Mouse (Mus musculus) hematopoietic multipotent progenitor cell, adult 10-12 weeks (in vitro differentiated cells): ENCODE measurements around the gene Snx3. TPM values are rescaled to one million over a fixed set of nuclear protein-coding genes. Genes with fewer than 3 reads are reported as not detected.

Experiments used
- polyA plus RNA-seq: library from polyadenylated mRNA; stranded (reverse); fragments of >175 nt; gene quantifications from 2 replicates; pipeline ENCODE4 v1.2.3, GENCODE M21; 2012; ENCODE audit warnings: low replicate concordance

Snx3 gene
- 92.6 and 173 TPM in 2 replicates for polyA plus RNA-seq

DNA sequence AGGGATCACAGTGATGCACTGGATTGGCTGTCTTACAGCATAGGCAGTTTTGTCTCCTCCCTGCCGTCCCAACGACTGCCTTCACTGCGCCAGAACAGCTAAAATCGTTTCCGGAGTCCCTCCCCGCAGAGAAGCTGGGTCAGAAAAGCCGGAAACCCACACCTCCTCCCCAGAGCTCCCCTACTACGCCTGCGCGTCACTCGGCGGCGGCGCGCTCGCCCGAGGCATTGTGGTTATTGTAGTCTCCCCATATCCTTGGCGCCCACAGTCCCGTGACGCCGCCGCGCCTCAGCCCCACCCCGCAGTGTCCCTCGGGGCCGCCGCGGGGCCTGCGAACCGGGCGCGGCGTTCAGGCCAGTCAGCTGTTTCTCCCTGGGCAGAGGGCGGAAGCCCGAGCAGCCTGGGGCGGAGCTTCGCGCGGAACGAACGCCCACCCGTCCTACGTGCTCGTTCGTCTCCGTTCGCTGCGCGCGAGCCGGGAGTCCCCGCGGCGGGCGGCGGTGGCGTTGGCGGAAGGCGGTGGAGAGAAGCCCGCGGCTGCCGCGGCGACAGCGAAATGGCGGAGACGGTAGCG lies at the start of gene Snx3:
Snx3 (plus strand) TSS at position 256 of the 574 bp plus-strand sequence.

DNA sequence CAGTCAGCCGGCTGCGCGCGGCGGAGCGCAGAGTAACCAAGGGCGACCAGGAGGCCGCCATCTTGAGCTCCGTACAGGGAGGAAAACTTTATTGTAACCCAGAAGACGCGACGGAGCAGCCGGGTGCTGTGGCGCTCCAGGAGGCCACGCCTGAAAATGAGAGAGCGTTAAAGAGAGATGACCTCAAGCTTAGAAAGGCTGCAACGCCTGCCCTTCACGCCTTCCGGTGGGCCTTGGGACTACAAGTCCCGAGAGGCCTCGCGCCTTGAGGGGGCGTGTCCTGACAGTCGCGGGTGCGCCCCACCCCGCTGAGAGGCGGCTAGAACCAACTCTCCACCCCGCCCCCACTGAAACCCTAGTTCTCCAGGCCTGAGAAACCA lies 23.5 kb upstream of the Snx3 start, which contains the start of gene Afg1l:
Afg1l (minus strand) TSS at position 225 of the 380 bp plus-strand sequence.

DNA sequence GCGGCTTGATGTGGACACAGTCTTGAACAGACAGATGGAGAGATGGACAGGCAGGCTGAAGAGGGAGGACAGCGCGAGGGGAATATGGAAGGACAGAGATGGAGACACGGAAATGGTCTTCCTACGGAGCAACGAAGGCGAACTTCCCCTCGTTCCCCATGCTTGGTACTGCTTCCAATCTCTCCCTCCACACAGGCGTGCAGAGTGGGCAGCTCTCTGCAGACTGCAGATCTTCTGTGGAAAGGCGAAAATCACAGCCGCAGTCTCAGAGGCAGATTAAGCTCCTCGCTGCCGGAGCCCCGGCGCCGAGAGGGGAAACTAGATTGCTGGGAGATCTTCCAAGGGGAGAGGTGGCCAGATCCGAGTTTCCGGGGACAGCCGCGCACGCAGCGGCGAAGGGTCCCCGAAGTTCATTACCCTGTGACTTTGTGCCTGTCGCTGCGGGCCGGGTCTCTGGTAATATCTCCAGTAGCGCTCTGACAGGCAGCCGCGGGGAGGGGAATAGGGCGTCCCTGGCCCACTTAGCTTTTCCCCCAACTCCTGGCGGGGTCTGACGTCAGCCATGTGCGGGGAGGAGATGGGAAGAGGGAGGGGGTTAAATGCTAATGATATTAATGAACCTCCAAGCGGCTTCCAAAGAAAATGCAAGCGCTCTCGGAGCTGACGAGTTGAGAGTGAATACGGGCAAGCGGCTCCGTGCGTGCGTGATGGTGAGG lies 81.5 kb downstream of the Snx3 start, which contains the start of the genes Nr2e1 and Ostm1:
Nr2e1 (minus strand) TSS at position 476 of the 716 bp plus-strand sequence.
Ostm1 (plus strand) TSS at position 666 of the 716 bp plus-strand sequence.

Other genes with a start within 250 kb of the Snx3 start
- 46.7 and 63.7 TPM in 2 replicates for gene Foxo3, start 225.3 kb upstream of the Snx3 start, polyA plus RNA-seq
- 5.4 and 7.2 TPM in 2 replicates for gene Afg1l, start 23.5 kb upstream of the Snx3 start, polyA plus RNA-seq
- gene Nr2e1, start 81.6 kb downstream of the Snx3 start, polyA plus RNA-seq: not detected in 2 replicates
- gene Ostm1, start 81.8 kb downstream of the Snx3 start, polyA plus RNA-seq: 10.0 and 14.0 TPM in 2 replicates